In genomic region chr13:98531976-98532375, GRCm38 (mm10) we compare ENCODE assay signal across 32 mouse cellular contexts. TPM values are rescaled to one million over a fixed set of nuclear protein-coding genes. Genes with fewer than 3 reads are reported as not detected.
"Had no signal": no experiment of that assay in that cellular context is flagged by ENCODE, and none has a peak within 500 bp of the region (broad histone marks: within the 10 kb centered on the region; RNA-seq: fewer than 3 reads in every experiment).

No protein-coding gene starts in this region.

- ATAC-seq: hindbrain, postnatal 0 days; intestine, embryonic 15.5 days; liver, embryonic 12.5 days had no signal

- DNase-seq: gastrocnemius, postnatal 14 days; gastrocnemius, postnatal 36 days; heart, adult 2 months; heart, postnatal 10 days; kidney, adult 11 months; kidney, adult 2 months; kidney, adult 9 months; kidney, postnatal 10 days; kidney, postnatal 36 days; layer of hippocampus, adult 9-11 months; layer of hippocampus, postnatal 36 days; left cerebral cortex, postnatal 4 days had no signal

- H3K4me3 ChIP-seq: heart, adult 2 months; heart, embryonic 12.5 days; hindbrain, embryonic 13.5 days; hindbrain, embryonic 15.5 days; intestine, embryonic 15.5 days; limb, embryonic 13.5 days; limb, embryonic 15.5 days; liver, embryonic 12.5 days had no signal

- H3K9ac ChIP-seq: heart, embryonic 12.5 days; hindbrain, embryonic 13.5 days; hindbrain, embryonic 15.5 days; intestine, embryonic 15.5 days; limb, embryonic 13.5 days; limb, embryonic 15.5 days; liver, embryonic 12.5 days; liver, embryonic 14.5 days had no signal

- H3K4me2 ChIP-seq: heart, embryonic 12.5 days; hindbrain, embryonic 13.5 days; hindbrain, embryonic 15.5 days; intestine, embryonic 15.5 days; limb, embryonic 13.5 days; limb, embryonic 15.5 days; liver, embryonic 12.5 days had no signal

- H3K36me3 ChIP-seq: heart, embryonic 12.5 days; hindbrain, embryonic 13.5 days; hindbrain, embryonic 15.5 days; intestine, embryonic 15.5 days; limb, embryonic 13.5 days; limb, embryonic 15.5 days; liver, embryonic 12.5 days had no signal

- H3K27ac ChIP-seq: heart, adult 2 months; hindbrain, embryonic 13.5 days; hindbrain, embryonic 15.5 days; hindbrain, postnatal 0 days; intestine, embryonic 15.5 days; limb, embryonic 13.5 days; limb, embryonic 15.5 days; liver, embryonic 12.5 days; liver, embryonic 14.5 days had no signal

- H3K9me3 ChIP-seq: intestine, embryonic 15.5 days had no signal

- H3K4me1 ChIP-seq: liver, embryonic 12.5 days had no signal

RNA-seq across cellular contexts. Expression of gene Gm10320, which starts 40.2 kb away (rescaled TPM):
- total RNA-seq: gastrocnemius, adult 18-20 months; gastrocnemius, adult 8-10 months; gastrocnemius, postnatal 14 days; gastrocnemius, postnatal 36 days; heart, adult 2 months; heart, postnatal 10 days; heart, postnatal 25 days; hematopoietic stem cell, adult 5-6 weeks; layer of hippocampus, adult 18-20 months; layer of hippocampus, adult 8-10 months; layer of hippocampus, postnatal 14 days; layer of hippocampus, postnatal 36 days; left cerebral cortex, adult 18-20 months; left cerebral cortex, adult 8-10 months; left cerebral cortex, postnatal 10 days; left cerebral cortex, postnatal 25 days; left cerebral cortex, postnatal 4 days had no signal
